Mouse (Mus musculus) embryonic facial prominence, embryonic 10.5 days (tissue): ENCODE measurements at regions not wholly inside any gene's neighbourhood (a gene's known extent, or its start where the extent isn't known, plus 50 kb on each side); places are given as distances from the start of the nearest gene placed in this dataset.

Experiments used
- DNase-seq: peaks from one replicate; pipeline ENCODE4 v3.0.0-alpha.2; 2017; ENCODE audit warnings: low spot score
- H3K27ac ChIP-seq: fragments of 300-500 bp; sonication (generic); replicated peaks from 2 replicates; pipeline ENCODE4 v1.5.1; 2016; ENCODE audit warnings: mild to moderate bottlenecking
- H3K27me3 ChIP-seq: fragments of 300-500 bp; sonication (generic); replicated peaks from 2 replicates; pipeline ENCODE4 v1.6.1; 2016; ENCODE audit warnings: low read depth, mild to moderate bottlenecking; ENCODE audit not compliant: poor library complexity, severe bottlenecking
- H3K36me3 ChIP-seq: fragments of 300-500 bp; sonication (generic); replicated peaks from 2 replicates; pipeline ENCODE4 v1.6.1; 2016; ENCODE audit warnings: mild to moderate bottlenecking, moderate library complexity
- H3K4me1 ChIP-seq: fragments of 300-500 bp; sonication (generic); 2 replicates; pipeline ENCODE4 v1.6.1; 2016
- H3K4me3 ChIP-seq: fragments of 300-500 bp; sonication (generic); 2 replicates; pipeline ENCODE4 v1.5.1; 2016; ENCODE audit warnings: mild to moderate bottlenecking, moderate library complexity
- H3K9me3 ChIP-seq: fragments of 300-500 bp; sonication (generic); 2 replicates; pipeline ENCODE4 v1.6.1; 2016; ENCODE audit warnings: mild to moderate bottlenecking
- WGBS: fragments of 180-500 bp; shearing (Covaris S2); methylation state at CpG from one replicate; pipeline ENCODE4 v1.1.7; 2016; 5-methylcytosine and 5-hydroxymethylcytosine counted together

- H3K4me1 ChIP-seq: no peaks in the 10 kb centered on the region
- no peak overlapping the region for H3K4me3 ChIP-seq
- DNase-seq: no peak
- H3K27ac ChIP-seq: no peak overlapping the region
- no peaks in the 10 kb centered on the region for H3K27me3 ChIP-seq
- peaks cover 4% of the 10 kb centered on the region; the same call in 1 of the 2 replicates for H3K9me3 ChIP-seq
- 67% methylated on average over 2 of the region's 2 CpGs for WGBS
- no peaks in the 10 kb centered on the region for H3K36me3 ChIP-seq
Observed at GRCm38 (mm10) chr15:36864046-36864445, 143.5 kb downstream of the Zfp706 start.

- peaks cover 3% of the 10 kb centered on the region; the same call in 1 of the 2 replicates for H3K4me1 ChIP-seq
- no peak for DNase-seq
- 77% methylated on average over 4 of the region's 4 CpGs for WGBS
- no peak overlapping the region for H3K27ac ChIP-seq
- no peak overlapping the region for H3K4me3 ChIP-seq
- peaks cover 4% of the 10 kb centered on the region; the same call in 1 of the 2 replicates for H3K9me3 ChIP-seq
- H3K27me3 ChIP-seq: no peaks in the 10 kb centered on the region
- no peaks in the 10 kb centered on the region for H3K36me3 ChIP-seq
Observed at GRCm38 (mm10) chr15:36858711-36859110, 148.9 kb downstream of the Zfp706 start.

GRCm38 (mm10) chr15:36857622-36858021 lies 150.0 kb downstream of the Zfp706 start:
- WGBS: 100% methylated on average over 1 of the region's 1 CpGs
- H3K27ac ChIP-seq: no peak overlapping the region
- H3K9me3 ChIP-seq: peaks cover 3% of the 10 kb centered on the region; the same call in 1 of the 2 replicates
- H3K4me1 ChIP-seq: peaks cover 3% of the 10 kb centered on the region; the same call in 1 of the 2 replicates
- DNase-seq: no peak
- H3K27me3 ChIP-seq: no peaks in the 10 kb centered on the region
- no peaks in the 10 kb centered on the region for H3K36me3 ChIP-seq
- H3K4me3 ChIP-seq: no peak overlapping the region

- no peaks in the 10 kb centered on the region for H3K36me3 ChIP-seq
- H3K4me3 ChIP-seq: no peak overlapping the region
- 84% methylated on average over 7 of the region's 7 CpGs for WGBS
- H3K27me3 ChIP-seq: no peaks in the 10 kb centered on the region
- no peak for DNase-seq
- no peak overlapping the region for H3K27ac ChIP-seq
- H3K9me3 ChIP-seq: no peaks in the 10 kb centered on the region
- peaks cover 3% of the 10 kb centered on the region; the same call in 1 of the 2 replicates for H3K4me1 ChIP-seq
Observed at GRCm38 (mm10) chr15:36855550-36856131, 151.9 kb downstream of the Zfp706 start.

- H3K36me3 ChIP-seq: no peaks in the 10 kb centered on the region
- no peaks in the 10 kb centered on the region for H3K9me3 ChIP-seq
- H3K27me3 ChIP-seq: no peaks in the 10 kb centered on the region
- no peak overlapping the region for H3K27ac ChIP-seq
- 67% methylated on average over 6 of the region's 6 CpGs for WGBS
- no peak for DNase-seq
- H3K4me3 ChIP-seq: no peak overlapping the region
- H3K4me1 ChIP-seq: peaks cover 3% of the 10 kb centered on the region; the same call in 1 of the 2 replicates
Observed at GRCm38 (mm10) chr15:36854900-36855321, 152.7 kb downstream of the Zfp706 start.

GRCm38 (mm10) chr15:36852229-36852821 lies 155.2 kb downstream of the Zfp706 start:
- Histone ChIP-seq H3K9me3 (no peaks in the 10 kb centered on the region), H3K4me1 (peaks cover 4% of the 10 kb centered on the region), H3K27me3 (no peaks in the 10 kb centered on the region), H3K36me3 (no peaks in the 10 kb centered on the region), H3K27ac (no peak overlapping the region), H3K4me3 (no peak overlapping the region)
- WGBS: 61% methylated on average over 6 of the region's 6 CpGs
- DNase-seq: no peak

- no peak for DNase-seq
- no peaks in the 10 kb centered on the region for H3K27me3 ChIP-seq
- no peaks in the 10 kb centered on the region for H3K36me3 ChIP-seq
- H3K9me3 ChIP-seq: no peaks in the 10 kb centered on the region
- H3K4me1 ChIP-seq: peaks cover 8% of the 10 kb centered on the region
- H3K27ac ChIP-seq: no peak overlapping the region
- H3K4me3 ChIP-seq: no peak overlapping the region
- WGBS: 65% methylated on average over 5 of the region's 5 CpGs
Observed at GRCm38 (mm10) chr15:36848238-36848637, 159.3 kb downstream of the Zfp706 start.

GRCm38 (mm10) chr15:36846806-36847205 lies 160.8 kb downstream of the Zfp706 start:
- no peak for DNase-seq
- WGBS: 85% methylated on average over 9 of the region's 9 CpGs

More at GRCm38 (mm10) chr15:36846806-36847205, 160.8 kb downstream of the Zfp706 start:
- H3K9me3 ChIP-seq: no peaks in the 10 kb centered on the region
- no peak overlapping the region for H3K4me3 ChIP-seq
- no peaks in the 10 kb centered on the region for H3K36me3 ChIP-seq
- no peaks in the 10 kb centered on the region for H3K27me3 ChIP-seq
- no peak overlapping the region for H3K27ac ChIP-seq
- H3K4me1 ChIP-seq: peaks cover 16% of the 10 kb centered on the region
